Mouse (Mus musculus): ENCODE measurements around the gene Dido1. TPM values are rescaled to one million over a fixed set of nuclear protein-coding genes. Genes with fewer than 3 reads are reported as not detected.
"Not testable (repeated sequence)": the region's sequence is repeated elsewhere in the genome, so short reads cannot be mapped to it uniquely, and the experiment has no call there.

Gene Dido1
- polyA plus RNA-seq, 2 experiments from 2014 or later: 49.7 to 73.1 TPM

DNA sequence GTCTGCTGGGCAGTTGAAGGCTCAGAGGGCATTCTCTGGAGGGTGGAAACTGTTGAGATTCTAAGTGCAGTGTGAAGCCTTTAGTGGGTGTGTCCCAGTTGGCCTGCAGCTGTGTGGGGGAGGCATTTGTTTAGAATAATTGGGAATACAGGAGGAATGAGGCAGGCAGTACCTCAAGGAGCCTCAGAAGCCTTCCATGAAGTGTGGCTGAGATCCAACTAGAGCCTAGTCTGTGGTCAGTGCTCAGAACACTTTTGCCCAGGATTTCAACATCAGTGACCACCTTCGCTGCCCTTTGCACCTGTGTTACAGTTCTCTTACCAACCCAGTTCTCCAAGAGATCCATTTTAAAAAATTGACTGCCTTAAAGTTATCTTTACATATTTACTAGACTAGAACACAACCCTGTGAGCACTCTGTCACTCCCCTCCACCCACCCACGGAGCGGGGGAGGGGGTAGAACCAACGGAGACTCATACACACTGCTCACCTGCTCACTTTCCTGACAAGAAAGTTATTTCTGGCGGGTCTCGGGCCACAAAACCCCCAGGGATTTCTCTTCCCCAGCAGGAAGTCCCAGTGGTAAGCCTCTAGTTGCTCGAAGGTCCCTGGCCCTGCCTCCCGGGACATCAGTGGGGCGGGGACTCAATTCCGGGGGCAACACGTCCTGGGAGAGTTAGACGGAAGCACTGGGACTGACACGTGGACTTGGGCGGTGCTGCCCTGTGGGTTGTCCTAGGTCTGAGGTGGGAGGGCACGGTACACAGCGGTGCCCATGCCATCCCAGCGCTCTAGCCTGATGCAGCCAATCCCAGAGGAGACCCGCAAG lies 15.0 kb upstream of the Dido1 start, which contains the start of gene Slc17a9:
TSS of gene Slc17a9 (plus strand) at position 679 of the 829 bp plus-strand sequence.
- ATAC-seq: peak; percentile 63

DNA sequence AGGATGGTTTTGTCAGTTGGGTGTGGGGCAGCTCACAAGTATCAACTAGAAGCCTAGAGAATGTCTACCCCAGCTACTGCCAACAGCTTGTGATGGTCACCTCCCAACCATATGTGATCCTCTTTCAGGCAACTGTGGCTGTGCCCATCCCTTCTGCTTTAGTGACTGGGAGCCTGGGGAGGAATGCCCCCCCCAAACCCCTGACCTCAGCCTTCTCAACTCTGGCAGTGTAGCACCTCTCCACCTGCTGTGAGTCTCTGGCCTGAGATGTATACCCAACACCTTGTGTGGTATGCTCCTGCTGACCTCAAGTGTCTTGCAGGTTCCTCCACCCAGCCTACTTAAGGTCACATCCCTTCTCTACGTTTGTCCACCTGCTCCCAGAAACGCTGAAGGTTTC lies 14.1 kb upstream of the Dido1 start:
- ATAC-seq: no peak

DNA sequence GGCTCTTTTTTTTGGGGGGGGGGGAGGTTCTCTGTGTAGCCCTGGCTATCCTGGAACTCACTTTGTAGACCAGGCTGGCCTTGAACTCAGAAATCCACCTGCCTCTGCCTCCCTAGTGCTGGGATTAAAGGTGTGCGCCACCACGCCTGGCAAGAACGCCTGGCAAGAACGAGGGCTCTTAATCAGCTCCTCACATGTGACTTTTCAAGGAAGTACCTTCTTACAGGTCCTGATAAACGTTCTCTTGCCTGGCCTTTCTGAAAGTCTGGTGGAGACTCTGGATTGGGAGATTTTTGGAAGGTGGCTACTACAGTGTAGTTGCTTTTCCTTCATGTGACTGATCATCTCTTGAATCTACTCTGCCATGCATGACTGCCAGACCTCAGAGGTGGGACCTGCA lies 12.9 kb upstream of the Dido1 start:
- not testable (repeated sequence) for ATAC-seq

DNA sequence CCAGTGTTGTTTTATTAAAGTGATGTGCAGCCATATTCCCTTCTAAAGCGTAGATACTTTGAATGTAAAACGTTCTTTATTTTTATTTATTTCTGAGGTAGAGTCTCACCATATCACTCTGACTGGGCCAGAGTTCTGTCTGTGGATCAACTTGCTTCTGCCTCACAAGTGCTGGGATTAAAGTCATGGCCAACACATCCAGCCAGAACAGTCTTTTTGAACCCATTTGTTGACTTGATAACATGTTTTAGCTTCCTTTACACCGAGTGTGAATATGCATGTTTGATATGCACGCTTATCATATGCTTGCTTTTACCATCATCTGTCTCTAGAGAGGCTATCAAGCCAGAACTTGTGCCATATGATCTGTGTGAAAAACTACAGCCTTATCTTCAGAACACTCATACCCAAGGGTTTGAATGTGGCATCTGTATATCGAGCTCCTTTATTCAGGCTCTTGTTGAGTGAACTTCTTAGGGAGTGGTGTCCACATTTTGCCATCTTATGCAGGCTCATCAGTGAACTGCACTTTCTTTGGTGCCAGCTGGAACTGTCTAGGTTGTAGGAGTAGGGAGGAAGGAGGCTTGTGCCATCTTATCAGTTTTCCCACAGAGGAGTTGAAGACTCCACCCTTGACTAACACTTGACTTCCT lies 2.4 kb upstream of the Dido1 start:
- no peak for ATAC-seq

DNA sequence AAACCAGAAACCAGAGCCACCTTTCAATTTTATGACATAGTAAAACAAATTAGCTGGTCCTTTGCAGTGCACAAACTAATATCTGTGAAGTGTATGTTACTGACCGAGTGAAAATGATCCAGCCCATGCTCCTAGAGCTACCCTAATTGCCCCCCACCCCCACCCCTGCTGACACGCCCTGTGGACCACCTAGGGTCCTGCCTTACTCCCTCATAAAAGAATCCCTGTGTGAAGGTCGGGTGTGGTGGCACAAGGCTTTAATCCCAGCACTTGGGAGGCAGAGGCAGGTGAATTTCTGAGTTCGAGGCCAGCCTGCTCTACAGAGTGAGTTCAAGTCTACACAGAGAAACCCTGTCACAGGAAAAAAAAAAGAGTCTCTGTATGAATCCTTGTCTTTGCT lies 1.7 kb upstream of the Dido1 start:
- no peak for ATAC-seq

DNA sequence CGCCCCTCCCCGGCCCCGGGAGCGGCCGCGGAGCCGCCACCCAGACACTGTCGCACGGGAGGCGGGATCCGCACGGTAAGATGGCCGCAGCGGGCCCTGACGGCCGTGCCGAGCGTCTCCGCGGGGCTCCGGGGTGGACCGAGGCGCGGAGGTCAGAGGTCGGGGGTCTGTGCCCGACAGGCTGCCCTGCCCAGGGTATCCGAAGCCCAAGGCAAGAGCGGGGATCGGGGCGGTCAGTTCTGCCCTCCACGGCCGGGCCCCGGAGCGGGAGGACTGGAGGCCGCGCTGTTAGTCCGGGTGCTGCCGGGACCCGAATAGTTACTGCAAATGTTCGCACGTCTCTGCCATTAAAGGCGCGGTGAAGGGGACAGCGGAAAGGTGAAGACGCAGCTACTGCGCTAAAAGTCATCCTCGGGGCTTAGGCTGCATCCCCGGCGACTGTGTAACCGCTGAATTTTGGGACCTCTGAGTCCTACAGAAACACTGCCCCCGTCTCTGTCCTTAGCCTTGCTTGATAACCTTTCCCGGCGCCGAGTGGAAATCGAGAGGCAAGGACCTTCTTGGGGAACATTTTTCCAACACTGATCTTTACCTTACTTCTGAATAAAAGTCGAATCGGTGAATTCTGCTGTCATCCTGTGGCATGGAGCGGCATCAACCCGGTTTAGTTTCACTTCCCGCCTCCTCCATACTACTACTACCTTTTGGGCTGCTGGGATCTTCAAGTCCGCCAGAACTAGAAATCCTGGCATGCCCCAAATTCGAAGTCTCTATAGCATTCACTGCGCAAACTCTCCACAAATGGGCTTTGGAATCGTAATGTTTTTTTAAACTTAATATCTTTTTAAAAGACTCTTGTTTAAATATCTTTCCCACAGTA lies 717 bp upstream of the Dido1 start:
- ATAC-seq: peak; percentile 2

DNA sequence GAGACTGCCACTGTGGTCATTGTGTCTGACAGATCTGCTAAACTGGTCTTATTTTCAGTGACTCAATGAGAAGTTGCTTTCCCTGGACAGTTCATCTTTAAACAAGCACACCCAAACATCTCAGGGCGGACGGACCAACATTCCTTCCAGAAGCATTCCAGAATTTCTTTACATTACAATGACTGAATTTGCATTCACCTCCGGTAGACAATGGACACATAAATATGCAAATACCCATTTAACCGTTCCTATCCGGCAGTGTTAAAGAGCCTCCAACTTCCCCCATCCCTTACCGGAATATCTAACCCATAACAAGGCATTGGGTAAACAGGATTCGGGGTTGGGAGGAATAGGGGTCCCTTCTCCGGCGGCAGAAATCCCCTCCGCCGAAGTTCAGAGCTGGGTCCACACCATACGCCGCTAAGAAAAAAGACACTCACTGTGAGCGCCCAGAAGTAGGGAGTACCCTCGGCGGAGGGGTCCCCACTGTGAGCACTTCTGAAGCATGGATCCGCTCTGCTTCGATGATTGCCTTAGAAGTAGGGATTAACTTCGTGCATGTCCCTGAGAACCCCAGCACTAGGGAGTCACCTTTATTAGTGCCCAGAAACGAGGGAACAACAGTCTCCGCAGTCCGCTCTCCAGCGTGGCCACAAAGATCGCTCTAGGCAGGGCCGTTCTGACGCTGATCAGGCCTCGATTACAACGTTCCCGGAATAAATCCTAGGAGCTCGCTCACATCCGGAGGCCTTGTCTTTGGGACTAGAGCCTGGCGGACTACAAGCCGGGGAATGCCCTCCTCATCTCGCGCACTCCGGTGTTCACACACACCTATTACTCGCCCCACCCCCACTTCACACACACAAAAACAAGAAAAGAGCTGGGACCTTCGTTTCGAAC lies 526 bp downstream of the Dido1 start:
- ATAC-seq: peak; percentile 16

DNA sequence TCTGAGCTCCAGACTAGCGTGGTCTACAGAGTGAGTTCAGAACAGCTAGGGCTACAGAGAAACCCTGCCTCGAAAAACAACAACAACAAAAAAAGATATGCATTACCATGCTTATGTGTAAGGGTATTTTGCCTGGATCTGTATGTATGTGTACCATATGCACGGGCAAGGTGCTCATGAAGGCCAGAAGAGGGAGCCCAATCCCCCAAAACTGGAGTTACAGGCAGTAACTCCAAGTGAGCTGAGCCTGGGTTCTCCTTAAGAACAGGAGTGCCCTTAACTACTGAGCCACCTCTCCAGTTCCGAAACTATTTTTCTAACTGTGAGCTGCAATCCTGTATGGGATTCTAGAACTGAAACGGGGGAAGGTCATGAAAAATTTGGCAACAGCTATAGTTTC lies 3.8 kb downstream of the Dido1 start:
- ATAC-seq: no peak

DNA sequence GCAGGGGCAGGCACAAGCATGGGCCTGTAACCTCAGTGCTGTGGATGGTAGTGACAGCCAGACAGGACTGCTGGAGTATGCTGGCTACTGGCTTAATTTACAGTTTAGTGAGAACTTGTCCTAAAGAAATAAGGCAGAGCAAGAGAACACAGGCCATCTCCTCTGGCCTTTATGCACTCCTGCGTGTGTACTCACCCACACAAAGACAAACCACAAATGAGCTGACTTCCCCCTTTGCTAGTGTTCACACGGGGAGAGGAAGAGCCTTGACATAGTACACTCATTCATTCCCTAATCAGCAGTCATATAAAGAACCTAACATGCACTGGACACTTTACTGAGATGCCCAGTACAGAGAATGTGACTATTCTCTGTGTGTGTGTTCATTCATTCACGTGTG lies 4.7 kb downstream of the Dido1 start:
- no peak for ATAC-seq

DNA sequence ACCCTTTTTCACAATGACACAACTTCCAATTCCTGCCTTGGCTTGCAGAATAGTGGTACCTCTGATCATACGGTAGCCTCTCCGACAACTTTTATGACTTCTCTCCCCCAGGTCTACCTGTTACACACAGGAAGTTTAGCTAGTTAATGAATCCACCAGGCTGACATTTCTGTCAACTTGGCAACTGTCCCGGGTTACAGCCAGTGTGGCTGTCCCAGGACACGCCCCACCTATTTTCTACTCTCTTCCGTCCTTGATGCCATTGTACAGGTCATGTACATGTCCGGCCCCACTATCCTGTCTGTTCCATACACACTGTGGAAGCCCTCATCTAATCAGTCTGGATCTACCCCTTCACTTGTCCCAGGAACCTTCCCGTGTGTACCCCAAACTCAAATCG lies 5.2 kb downstream of the Dido1 start:
- ATAC-seq: no peak

DNA sequence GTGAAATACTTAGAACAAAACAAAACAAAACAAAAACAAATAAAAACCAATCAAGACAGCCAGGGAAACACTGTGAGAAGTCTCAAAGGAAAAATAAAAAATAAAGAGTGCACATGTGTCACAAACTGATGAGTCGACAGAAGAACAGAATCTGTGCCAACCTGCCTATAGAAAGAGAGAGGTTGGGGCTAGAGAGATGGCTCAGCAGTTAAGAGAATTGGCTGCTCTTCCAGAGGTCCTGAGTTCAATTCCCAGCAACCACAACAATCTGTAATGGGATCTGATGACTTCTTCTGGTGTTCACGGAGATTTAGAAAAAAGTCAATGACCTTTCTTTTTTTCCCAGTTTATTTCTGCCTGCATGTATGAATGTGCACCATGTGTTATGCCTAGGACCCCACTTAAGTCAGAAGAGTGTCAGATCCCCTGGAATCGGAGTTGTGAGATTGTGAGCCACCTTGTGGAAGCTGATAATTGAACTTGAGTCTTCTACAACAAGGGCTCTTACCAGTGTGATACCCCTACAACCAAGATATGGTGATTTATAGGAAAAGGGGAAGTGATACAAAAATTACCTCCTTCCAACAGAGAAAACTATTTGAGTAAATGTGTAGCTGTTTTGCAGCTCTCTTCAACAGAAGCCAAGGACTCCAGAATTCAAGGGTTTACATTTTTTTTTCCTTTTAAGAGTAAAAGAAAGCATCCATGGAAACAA lies 6.0 kb downstream of the Dido1 start:
- ATAC-seq: no peak

DNA sequence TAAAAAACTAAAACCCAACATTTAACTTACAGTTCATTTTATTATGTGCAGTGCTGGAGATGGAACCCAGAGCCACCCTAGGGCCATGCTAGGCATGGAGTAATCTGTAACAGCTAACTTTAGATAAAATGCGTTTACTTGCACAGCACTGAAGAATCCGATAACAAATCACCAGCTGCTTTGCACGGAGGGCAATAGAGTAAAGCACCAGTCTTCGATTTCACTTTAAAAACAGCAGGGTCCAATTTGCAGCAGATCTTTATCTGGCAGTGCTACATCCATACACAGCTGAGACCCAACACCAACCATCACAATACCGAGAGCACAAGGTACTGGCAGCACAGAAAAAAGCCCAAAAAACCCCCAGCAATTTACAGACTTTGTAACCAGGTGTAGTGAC lies 6.6 kb downstream of the Dido1 start:
- no peak for ATAC-seq

DNA sequence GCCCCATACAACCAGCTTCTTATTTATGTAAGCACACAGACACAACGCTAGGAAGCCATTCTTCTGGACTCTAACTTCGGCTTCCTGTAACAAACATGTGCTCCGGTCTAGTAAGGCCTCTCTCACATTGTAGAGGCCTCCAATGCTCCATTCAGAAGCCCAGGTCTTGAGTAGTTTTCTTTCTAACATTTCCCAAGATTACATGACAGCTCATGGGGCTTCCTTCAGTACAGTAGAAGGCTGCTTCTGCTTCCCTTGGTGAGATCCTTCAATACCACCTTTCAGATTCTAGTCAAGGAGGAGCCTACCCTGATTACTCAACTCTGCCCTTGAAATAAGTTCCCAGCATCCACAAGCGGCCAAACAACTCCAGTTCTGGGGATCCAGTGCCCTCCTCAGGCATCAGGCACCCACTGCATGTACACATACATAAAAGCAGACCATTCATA lies 7.1 kb downstream of the Dido1 start:
- no peak for ATAC-seq

DNA sequence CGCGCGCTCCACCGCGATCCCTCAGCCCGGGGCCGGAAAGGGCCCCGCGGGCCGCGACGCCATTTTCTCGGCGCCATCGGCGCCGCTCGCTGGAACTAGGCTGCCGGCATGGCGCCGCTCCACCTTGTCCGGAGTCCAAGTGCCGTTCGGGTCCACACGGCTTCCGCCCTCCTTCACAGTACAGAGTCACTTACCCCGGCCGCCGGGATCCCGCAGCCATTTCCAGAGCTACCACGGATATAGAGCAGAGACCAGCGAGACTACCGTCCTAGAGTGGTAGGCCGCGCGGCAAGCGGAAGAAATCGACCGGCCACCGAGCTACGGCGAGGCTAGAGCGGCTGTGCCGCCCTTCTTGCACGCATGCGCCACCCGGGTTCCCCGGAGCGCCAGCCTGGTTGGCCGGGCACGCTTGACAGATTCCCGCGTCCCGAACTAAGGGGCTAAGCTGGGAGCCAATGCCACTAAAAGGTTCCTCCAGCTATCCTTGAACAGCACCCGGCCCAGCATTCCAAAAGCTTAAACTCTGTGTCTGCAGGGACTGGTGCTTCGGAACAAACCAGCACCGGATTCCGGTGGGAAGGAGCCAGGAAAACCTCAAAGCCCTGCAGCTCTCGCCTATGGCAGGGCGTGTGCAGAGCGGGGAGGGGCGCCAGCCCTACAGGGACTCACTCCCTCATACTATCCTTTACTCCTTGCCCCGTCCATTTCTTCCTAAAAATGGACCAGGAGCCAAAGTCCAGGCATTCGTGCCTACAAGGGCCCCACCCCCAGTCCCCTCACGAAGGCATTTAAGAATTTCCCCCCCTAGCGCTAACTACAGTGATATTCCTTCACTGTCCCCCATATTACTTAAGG lies 7.8 kb downstream of the Dido1 start:
- ATAC-seq: peak; percentile 85

DNA sequence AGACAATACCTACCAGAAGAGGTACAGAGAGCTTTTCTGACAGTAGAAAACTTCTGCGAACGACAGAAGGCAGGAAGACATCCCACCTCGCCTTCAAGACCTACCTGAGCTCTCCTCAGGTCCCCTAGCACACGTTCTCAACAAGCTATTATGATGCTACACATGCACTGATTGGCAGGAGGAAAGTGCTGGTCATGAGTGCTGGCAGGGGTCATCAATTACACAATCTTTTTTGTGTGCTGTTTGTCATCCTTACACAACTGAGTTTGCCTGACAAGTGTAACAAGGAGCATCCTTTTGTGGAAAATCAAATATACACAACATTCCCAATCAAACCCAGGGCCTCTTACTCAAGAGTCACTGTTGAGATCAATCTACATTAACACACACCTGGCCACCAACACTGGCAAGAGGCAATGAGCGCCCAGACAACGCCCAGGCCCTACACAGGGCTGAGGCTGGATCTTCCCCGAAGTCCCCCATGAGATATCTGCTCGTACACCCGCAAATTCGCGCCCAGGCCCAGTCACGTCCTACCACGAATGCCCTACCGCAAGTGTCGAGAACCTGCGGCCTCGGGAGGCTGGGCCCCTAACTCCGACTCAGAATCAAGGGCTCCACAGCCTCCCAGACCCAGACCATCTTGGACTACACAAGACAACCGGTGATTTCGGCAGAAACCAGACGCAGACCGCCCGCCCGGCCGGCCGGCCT lies 8.6 kb downstream of the Dido1 start:
- ATAC-seq: peak; percentile 14

DNA sequence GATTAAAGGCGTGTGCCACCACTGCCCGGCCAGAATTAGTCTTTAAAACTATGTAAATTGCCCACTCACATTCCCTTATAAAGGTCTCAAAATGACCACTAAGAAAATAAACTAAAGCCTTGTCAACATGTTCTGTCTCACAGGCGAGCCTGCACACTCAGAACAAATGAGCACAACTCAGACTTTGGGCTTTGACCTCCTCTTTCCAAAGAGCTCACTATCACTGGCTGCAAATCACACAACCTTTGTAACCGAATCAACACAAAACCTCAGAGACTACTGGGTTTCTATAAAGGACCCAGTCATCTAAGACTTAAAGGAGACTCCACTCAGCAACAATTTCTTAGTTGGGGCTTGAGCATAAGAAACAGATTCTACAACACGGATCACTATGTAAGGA lies 9.3 kb downstream of the Dido1 start:
- no peak for ATAC-seq

DNA sequence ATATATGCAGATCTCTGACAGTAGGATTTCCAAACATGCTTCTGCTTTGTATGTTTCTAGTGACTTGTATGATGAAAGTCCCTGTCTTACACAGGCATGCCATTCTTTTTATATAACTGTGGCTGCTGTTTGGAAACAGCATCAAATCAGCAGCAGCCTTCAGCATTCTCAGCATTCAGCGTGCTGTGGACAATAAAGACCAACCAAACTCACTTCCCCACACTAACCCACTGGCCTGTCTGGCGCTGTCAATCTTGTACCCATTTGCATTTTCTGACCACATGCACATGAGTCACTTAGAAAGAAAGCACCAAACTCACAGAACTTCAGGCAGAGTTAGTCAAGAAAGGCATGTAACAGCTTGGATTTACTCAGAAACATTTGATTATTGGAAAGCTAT lies 14.6 kb downstream of the Dido1 start:
- no peak for ATAC-seq

DNA sequence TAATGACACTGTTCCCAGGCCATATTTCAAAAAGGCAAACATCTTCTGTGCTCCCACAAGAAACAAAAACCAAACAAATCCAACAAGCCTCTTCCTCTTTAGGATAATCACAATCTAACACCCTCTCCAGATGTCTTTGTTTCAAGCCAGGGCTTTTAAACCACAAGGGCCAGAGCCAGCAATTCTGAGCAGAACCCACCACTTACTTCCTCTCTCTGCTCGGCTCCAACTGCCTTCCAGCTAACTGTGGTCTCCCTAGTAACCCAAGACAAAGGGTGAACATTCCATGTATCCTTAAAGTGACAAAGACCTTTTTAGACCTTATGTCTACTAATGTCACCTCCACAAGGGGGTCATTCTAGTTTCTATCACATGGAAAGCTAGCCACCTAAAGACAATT lies 17.2 kb downstream of the Dido1 start:
- no peak for ATAC-seq

DNA sequence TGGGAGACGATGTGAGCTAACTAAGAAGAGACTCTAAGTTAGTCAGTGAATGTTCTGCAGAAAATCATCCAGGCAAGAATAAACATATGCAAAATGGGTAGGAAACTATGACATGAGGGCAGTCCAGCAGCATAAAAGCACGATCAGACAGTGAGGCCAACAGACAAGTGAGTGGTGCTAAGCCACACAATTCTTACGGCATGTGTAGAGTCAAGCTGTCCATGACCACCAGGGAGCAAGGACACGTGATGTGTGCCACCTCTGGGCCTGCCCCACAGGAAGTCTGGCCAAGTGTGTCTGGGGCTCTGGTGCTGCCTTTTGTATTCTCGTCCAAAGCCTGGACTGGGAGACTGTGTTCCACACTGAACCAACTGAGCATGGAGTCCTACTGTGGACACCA lies 20.0 kb downstream of the Dido1 start:
- no peak for ATAC-seq

DNA sequence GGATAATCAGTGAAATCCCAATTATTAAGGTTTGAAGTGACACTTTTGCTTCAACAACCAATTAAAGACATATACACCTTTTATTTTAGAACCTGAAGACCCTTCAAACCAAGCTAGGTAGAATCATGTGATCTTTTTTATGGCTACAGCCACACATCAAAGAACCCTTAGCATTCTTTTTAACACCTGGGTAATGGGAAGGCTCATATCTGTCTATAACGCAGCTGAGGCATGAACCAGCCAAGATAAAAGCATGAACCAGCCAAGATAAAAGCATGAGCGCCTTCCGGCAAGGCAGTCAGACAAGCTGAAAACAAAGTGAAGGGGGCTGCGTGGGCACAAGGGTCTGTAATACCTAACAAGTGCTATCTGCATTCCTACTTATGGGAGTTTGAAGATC lies 25.8 kb downstream of the Dido1 start:
- ATAC-seq: no peak
